Mouse (Mus musculus) regulatory T cell (primary cell): ENCODE data around the gene Vsx1.

Source experiments
- in situ Hi-C: fragments of 300-600 bp; cut with MboI, MseI; formaldehyde crosslinking; loops from one replicate; pipeline ENCODE4 v1.15.1; 2025; ENCODE audit warnings: high pct_unique_total_duplicates

Gene Vsx1

DNA sequence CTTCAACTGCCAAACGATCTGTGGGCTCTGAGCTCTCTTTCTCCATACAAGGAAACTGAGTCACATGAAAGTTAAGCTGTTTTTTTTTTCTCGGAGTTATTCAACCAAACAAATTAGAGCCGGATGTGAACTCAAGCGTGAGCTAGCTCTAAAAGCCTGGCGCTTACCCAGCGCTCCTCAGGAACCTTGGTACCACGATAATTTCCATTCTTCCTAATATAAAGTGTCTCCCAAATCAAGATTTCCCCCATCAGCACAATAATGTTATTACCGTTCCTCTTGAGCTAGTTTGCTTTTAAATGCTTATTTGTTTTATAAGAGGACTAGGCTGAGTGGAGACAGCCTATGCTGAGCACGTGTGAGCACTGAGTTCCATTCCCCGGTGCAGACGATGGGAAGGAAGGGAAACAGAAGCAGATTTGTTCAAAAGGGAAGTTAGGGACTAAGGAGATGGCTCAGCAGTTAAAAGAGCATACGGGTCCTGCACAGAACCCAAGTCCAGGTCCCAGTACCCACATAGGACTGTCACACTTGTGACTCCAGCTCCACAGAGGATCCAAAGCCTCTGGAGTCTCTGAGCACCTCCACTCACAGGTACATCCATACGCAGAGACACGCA, 41.4 kb downstream of the Vsx1 start:
- in situ Hi-C loops: no loop called here

DNA sequence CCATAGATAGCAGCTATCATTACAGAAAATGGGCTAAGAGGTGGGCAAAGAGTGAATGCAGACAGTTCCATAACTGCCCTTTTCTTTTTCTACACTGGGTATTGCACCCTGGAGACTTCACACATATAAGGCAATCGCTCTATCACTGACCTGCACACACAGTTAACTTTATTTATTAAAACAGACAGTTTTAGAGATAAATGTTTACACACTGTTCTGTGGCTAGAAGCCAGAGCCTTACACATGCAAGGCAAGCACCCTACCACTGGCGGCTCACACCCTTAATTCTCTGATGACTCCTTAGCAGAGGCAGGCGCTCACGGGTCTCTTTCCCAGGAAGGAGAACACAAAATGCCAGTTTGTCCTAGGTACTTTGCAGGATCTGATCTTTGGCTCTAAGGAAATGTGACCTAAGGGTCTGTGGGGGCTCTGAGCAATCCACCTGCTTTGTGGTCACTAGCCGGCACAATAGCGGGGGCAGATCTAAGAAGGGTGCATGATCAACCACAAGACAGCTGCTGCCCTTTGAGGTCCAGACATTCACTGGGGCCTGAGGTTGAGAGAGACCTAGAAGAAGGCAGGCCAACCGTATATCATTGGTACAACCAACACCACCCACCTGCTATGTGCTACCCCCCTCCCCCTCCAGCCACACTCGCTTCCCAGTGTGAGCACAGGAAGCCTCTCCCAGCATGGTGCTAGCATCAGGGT, 42.6 kb downstream of the Vsx1 start:
- in situ Hi-C loops: no loop called here

DNA sequence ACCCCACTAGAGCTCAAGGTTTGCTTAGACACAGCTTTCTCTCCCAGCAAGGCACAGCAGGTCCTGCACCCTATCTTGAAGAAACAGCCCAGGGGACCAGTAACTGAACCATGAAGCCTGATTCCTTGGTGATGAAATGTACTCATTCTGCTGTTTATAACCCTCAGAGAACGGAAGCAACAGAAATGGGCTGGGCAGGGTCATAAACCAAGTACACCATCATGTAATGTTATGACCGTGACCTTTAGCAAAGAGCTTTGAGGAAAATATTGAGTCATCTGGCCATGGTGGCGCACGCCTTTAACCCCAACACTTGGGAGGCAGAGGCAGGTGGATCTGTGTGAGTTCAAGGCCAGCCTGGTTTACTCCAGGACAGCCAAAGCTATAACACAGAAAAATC, 43.9 kb downstream of the Vsx1 start:
- in situ Hi-C loops: no loop called here

DNA sequence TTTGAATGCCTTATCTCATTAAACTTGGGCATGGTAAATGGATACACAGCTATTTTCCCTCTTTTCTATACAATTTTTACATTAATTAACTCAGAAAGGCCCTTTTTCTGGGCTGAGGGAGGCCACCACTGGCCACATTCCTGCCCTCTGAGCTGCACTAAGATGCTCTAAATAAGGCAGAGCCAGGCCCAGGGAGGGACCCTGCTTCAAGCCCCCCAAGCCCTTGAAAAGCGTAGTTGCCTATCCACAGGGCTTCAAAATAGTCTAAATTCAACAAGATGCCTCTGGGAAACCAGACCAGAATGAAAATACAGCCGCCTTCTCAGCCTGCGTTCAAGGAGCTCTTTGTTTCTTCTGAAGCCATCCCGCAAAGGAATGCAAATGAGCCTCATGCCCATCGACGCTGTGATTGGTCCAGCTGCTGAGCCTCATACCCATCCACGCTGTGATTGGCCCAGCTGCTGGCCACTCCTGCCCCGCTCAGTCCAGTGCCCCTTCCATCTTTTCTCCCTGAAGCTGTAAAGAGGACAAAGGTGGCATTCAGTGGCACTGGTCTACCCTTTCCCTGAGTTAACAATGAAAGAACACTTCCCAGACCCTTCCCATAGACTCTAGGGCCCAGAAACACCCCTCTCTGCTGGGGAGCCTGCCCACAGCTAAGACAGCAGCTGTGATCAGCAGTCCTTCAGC, 45.3 kb downstream of the Vsx1 start:
- in situ Hi-C loops: no loop called here

DNA sequence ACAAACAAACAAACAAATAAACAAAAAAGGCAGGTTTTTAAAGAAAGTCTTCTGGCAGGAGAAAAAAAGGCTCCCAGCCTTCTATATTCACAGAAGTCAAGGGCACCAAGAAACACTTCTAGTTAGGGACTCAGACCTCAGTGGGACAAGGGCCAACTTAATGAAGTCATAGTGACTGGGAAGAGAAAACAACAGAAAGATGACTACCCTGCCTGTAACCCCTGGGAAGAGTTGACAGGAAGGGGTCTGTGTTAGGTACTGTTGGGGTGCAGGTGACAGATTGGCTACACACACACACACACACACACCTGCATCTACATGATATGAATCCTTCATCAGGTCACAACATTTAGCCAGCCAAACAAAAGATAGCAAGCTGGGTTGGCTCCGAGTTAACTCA, 46.0 kb downstream of the Vsx1 start:
- in situ Hi-C loops: no loop called here

DNA sequence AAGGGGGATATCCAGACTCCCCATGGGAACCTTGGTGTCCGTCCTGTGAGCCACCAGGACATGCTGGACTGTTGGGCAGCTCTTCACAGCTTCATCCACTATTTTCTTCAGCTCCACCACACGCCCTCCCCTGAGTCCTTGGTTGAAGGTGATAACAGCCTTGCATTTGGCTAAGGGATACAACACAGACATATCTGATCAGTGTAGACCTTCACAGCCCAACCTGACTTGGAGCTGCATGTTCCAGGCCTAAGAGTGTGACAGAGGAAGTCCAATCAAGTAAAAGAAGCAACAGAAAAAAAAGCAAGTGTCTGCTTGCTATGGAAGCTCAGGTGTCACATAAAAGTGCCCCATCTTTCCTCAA, 50.8 kb downstream of the Vsx1 start:
- in situ Hi-C loops: no loop called here

DNA sequence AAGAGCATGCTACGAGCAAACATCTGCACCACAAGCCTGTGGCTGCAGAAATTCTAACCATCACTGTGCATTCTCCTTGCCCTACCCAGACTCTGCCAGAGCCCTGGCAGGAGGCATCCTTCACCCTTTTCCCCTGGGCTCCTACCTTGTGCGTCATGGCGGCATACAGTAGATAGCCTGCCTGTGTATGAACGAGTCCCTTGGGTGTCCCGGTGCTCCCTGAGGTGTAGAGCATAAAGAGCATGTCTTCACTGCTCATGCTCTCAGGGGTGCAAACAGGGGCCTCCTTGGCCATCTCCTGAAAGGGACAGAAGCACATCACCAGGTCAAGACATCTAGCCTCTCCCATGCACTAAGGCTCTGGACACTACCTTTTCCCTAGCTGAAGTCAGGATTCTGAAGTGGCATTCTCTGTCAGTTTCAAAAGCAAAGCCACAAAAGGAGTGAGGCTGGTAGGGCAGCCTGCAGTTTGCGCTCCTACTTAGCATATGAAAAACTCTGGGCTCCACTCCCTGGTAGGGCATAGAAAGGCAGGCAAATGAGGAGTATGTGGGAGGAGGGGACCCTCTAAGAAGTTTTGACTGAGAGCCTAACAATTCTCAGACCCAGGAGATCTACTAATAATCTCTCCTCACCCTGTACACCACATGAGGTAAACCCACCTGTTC, 51.3 kb downstream of the Vsx1 start:
- in situ Hi-C loops: no loop called here

DNA sequence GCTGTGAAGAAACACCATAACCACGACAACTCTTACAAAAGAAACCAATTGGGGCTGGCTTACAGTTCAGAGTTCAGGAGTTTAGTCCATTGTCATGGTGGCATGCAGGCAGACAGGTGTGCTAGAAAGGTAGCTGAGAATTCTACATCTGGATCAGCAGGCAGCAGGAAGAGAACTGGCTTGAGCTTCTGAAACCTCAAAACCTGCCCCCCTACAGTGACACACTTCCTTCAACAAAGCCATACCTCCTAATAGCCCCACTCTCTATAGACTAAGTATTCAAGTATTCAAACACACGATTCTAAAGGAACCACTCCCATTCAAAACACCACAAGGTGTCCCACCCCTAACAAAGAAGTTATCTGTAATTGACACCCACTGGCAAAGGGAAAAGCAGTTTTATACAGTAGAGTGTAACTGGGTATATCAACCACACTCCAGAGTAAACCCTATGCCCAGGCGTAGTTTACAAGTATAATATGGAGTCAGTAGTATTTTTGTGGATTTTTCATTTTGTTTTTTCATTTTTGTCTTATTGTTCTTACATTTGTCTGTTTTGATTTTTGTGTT, 53.2 kb downstream of the Vsx1 start:
- in situ Hi-C loops: no loop called here
